Mouse (Mus musculus) B cell, adult 2 months (primary cell): Measurements from ENCODE around the gene Zfp385a.

ENCODE experiments used
- DNase-seq, 2 experiments: peaks; one replicate each; pipeline ENCODE4 v3.0.0; 2022

The Zfp385a gene

GRCm38 (mm10) chr15:103362950-103363349 is 23.1 kb upstream of the Zfp385a start:
- no peak for DNase-seq

GRCm38 (mm10) chr15:103362333-103362732 is 22.4 kb upstream of the Zfp385a start:
- no peak for DNase-seq

DNA sequence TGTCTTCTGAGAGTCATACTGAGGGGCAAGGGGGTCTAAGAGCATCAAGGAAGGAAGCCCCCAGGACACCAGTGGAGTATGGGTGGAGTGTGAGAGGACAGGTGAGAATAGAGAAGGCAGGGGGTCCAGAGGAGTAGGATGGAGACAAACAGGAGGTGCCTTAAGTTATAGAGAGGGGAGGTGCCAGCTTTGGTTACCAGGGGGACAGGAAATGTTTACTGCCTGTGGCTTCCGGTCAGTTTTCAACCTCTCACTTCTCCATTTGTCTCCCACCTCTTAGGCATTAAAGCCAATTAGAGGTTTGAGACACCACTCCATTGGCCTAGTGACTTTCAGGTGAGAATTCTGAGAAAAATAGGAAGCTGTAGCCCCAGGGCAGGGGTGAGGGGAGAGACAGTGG is 21.4 kb upstream of the Zfp385a start:
- peak; percentile 58 to 61 for DNase-seq

- DNase-seq, result no peak
These were observed 20.1 kb upstream of the Zfp385a start for GRCm38 (mm10) chr15:103359869-103360602.

DNA sequence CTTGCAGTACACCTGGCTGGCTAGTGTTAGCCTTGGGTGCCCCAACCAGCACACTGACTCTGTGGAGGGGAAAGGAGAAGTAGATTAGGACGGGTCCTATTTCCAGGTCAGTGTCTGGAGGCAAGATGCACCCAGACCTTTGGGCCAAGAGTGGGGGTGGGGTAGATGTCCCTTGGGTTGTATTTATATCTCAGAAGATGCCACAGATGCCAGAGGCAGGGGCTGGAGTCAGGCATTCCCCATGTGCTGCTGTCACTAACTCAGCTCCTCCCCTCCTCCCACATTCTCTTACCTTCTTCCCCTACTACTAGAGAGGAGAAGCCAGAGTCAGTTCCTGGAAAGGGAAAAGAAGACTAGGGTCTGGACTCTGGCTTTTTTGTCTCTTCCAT is 19.2 kb upstream of the Zfp385a start:
- DNase-seq, result no peak

- DNase-seq, result no peak
These were observed 18.6 kb upstream of the Zfp385a start for GRCm38 (mm10) chr15:103358278-103359121.

DNA sequence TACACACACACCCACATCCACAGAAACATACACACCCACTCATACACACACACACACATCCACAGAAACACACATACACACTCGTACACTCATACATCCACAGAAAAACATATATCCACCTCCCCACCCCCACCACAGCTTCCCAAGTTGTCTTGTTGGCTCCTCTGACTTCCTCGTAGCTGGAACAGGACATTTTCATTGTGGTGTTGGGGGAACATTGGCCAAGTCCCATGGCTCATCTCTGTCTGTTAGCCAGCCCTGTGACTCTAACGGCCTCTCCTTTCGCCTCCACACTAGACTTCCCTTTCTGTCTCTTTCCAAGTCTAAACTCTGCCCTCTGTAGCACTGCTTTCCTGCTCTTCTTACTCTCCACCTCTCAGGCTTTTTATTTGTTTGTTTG is 17.9 kb upstream of the Zfp385a start:
- no peak for DNase-seq

GRCm38 (mm10) chr15:103356130-103356529 is 16.2 kb upstream of the Zfp385a start:
- DNase-seq, result no peak

DNA sequence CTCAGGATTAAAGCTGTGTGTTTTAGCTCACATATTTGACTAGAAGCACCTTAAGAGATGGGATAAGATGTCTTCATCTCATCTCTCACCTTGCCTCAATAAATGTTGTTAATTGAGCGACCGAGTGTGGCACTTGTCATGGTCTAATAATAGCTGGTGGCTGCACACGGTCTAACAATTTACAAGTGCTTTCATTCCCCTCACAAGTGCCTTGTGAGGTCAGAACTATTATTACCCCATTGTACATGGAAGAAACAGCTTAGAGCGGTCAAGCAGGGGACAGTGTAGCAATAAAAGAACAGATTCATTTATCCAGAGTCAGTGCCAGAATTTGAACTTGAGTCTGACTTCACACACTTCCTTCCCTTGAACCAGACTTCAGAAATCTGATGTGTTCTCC is 15.5 kb upstream of the Zfp385a start:
- no peak for DNase-seq

- no peak for DNase-seq
These were observed 14.8 kb upstream of the Zfp385a start for GRCm38 (mm10) chr15:103354690-103355089.

DNA sequence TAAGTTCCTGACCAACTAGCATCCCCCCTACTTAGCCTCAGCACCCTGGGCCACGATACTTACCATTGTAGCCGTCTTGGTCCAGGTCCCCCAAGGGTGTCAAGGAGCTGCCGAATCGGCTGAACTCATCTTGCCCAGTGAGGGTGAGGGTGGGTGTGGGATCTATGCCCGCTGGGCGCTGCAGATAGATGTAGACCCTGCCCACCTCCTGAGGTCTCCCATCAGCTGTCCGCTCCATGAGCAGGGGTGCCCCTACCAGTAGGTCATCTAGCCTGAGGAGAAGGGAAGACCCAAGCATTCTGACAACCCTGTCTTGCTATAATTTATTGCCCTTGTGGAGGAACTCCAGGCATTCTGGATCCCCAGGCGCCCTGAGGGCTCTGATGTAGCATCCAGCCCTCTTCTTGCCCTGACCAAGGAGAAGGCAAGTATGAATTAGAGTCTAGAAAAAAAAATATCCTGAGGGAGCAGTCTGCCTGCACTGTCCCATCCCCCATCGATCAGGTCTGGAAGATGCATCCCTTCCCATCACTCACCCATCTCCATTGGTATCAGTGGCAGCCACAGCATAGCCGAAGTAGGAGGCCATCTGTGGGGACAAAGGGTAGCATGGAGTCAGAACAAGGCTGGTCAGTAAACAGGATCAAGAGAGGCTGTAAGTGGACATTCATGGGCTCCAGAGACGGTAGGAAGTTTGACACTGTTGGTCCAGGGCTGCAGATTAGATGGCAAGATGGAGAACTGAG is 13.8 kb upstream of the Zfp385a start:
- DNase-seq, result no peak

DNA sequence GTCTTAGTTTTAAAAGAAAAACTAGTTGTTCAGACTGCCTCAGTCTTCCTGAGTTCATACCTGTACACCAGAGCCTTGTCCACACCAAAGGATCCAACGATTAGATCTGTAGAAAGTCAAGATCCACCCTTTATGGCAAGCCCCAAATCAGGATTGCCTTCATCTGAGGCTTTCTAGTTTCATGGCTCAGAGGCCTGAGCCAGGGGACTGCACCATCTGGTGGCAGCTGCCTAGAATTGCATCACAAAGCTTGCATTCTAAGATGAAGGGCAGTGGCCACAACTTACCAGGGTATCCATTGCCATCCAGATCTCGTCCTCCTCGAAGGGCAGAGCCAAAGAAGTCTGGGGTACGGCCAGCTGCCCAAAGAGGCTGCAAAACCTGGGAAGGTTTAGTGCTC is 13.0 kb upstream of the Zfp385a start:
- peak; percentile 73 to 74 for DNase-seq

- peak; percentile 70 to 75 for DNase-seq
These were observed 7.4 kb upstream of the Zfp385a start for GRCm38 (mm10) chr15:103347275-103347684.

DNA sequence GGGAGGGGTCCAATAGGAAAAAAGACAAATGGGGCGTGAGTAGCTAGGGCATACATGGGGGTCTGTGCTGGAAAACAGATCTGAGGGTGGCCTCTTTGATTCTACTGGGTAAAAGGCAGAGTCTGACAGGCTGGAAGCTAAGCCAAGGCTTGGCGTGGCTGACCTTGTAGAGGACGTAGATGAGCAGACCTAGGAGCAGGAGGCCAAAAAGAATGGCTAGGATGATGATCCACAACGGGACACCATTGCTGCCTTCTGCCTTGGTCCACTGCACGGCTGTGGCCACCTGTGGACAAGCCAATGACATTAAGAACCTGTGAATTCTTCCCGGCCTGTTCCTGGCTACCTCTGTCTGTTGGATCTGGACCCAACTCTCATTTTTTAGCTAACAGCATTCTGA is 5.9 kb upstream of the Zfp385a start:
- no peak for DNase-seq

DNA sequence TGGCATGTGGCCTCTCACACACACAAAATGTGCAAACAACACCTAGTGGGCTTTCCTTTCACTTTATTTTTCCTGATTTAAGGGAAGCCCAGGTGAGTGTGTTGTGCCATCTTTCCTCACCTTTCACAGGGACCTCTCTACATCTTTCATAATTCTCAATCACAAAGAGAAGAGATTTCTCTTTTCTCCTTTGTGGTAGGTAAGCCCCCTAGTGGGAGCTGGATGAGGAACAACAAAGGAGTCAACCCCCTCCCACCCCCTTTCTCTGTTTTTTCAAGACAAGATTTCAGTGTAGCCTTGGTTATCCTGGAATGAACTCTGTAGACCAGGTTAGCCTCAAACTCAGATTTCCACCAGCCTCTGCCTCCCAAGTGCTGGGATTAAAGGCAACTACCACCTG is 3.7 kb upstream of the Zfp385a start:
- DNase-seq, result no peak

DNA sequence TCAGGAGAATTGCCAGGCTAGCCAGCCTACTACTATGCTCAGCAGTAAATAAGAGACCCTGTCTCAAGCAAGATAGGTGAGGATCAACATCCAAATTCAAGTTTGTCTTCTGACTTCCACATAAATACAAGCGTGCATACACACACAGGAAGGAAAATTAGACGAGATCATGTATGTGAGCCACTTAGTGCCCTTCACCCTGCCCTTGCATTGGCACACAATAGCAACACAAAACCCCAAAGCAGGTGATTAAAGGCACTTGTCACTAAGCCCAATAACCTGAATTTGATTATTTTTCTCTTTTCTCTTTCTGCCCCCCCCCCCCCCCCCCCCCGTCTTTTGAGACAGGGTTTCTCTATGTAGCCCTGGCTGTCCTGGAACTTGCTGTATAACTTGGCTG is 3.1 kb upstream of the Zfp385a start:
- DNase-seq, result no peak

- DNase-seq, result peak; percentile 87 to 89
These were observed 2.5 kb upstream of the Zfp385a start for GRCm38 (mm10) chr15:103342415-103342814.

DNA sequence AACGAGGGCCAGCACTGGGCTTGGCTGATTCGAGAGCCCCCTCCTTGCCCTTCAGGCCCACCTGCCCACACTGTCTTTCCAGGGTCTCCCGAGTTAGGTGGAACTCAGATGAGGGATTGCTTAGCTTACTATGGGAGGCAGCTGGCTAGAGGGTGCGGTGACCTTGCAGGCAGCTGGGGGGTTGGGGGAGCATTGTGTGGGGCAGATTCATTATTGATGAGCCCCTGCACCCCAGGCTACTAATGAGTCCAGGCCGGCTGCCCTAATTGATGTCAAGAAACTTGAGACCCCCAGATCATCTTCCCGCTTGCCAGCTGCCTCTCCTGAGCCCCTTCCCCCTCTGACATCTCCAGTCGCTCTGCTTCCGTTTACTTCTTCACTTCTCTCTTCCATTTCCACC is 1.7 kb upstream of the Zfp385a start:
- no peak for DNase-seq

DNA sequence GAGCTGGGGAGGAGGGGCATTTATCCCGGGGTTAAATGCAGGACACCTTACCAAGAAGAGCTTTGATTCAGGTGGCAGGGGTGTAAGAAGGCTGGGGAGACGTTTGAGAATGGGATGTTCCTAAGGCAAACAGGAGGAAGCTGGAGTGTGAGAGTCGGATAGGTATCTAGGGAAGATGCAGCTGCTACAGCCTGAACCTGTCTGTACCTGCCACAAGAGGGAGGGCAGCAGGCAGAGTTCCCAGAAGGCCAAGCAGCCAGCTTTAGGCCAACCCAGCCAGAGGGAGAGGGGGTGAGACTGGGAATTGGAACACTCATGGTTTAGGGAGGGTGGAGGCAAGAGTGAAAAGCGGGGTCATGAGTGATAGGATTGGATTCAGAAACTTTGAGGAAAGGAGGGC is 893 bp upstream of the Zfp385a start:
- no peak for DNase-seq

DNA sequence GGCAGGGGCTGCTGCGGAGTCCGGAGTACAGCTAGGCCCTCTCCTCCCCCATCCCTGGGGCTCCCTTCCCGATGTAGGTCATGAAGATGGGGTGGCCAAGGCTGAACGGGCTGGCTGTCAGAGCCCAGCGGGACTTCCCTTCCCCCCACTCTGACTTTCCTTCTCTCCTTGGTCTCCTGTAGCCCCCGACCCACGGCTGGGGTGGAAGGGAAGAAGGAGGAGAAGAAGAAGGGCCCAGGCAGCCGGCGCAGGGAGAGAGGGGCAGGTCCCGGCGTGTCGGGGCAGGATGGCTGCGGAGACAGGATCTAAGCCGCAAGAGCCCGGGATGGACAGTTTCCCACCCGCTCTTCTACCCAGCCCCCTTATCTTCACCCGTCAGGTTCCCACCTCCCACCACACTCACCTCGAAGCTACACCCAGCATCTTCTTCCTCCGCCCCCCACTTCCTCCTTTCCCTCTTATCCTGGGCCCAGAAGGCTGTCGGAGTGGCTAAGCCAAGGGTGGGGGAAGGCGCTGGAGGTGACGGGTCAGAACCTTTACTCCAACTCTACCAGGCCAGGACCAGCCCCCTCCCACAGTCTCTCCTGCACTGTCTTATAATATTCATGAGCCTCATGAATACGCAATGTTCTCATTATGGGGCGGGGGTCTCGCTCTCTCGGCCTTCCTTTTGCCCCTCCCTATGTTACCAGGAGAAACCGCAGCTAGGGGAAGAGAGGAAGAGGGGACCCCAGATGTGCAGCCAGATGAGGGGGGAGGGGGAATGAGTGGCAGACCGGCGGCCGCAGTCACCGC is 530 bp downstream of the Zfp385a start:
- peak in 1 of 2 experiments; percentile 22 for DNase-seq

DNA sequence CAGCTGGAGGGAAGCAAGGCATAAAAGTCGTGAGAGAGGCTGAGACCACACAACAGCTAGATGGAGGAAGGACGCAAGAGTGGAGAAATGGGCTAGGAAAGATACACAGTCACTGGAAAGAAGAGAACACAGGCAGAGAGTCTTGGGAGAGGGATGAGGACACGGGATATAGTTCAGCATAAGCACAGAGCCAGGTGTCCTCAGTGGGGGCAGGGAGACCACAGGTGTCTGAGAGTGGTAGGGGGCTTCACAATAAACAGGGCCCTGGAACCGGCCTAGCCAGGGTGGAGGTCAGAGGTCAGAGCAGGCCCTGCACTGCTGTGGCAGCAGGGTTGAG is 1.1 kb downstream of the Zfp385a start:
- DNase-seq, result no peak

GRCm38 (mm10) chr15:103336996-103337667 is 2.8 kb downstream of the Zfp385a start:
- DNase-seq, result peak; percentile 32 to 40
